Mouse (Mus musculus) hindbrain, embryonic 12.5 days (tissue): Measurements from ENCODE around the gene Tmem120a. TPM values are rescaled to one million over a fixed set of nuclear protein-coding genes. Genes with fewer than 3 reads are reported as not detected.

Experiments
- ATAC-seq: fragments of 200-750 bp; cut with Nextera tagmentation; 2 replicates; pipeline ENCODE4 v1.8.0; 2017; ENCODE audit warnings: moderate TSS enrichment; ENCODE audit not compliant: low FRiP score
- H3K27ac ChIP-seq: fragments of 300-500 bp; sonication (generic); 2 replicates; pipeline ENCODE4 v1.5.1; 2016; ENCODE audit warnings: mild to moderate bottlenecking
- H3K27me3 ChIP-seq: fragments of 300-500 bp; sonication (generic); 2 replicates; pipeline ENCODE4 v1.6.1; 2016; ENCODE audit warnings: mild to moderate bottlenecking
- H3K36me3 ChIP-seq: fragments of 300-500 bp; sonication (generic); 2 replicates; pipeline ENCODE4 v1.6.1; 2016; ENCODE audit warnings: mild to moderate bottlenecking
- H3K4me1 ChIP-seq: fragments of 300-500 bp; sonication (generic); 2 replicates; pipeline ENCODE4 v1.6.1; 2016
- H3K4me2 ChIP-seq: fragments of 300-500 bp; sonication (generic); replicated peaks from 2 replicates; pipeline ENCODE4 v1.6.1; 2016; ENCODE audit warnings: mild to moderate bottlenecking
- H3K4me3 ChIP-seq: fragments of 300-500 bp; sonication (generic); 2 replicates; pipeline ENCODE4 v1.5.1; 2016; ENCODE audit warnings: mild to moderate bottlenecking
- H3K9ac ChIP-seq: fragments of 300-500 bp; sonication (generic); 2 replicates; pipeline ENCODE4 v1.6.1; 2016; ENCODE audit warnings: mild to moderate bottlenecking, moderate library complexity
- H3K9me3 ChIP-seq: fragments of 300-500 bp; sonication (generic); replicated peaks from 2 replicates; pipeline ENCODE4 v1.6.1; 2016; ENCODE audit warnings: mild to moderate bottlenecking
- WGBS: fragments of 180-500 bp; shearing (Covaris S2); methylation state at CpG from one replicate; pipeline ENCODE4 v1.1.7; 2016; 5-methylcytosine and 5-hydroxymethylcytosine counted together
- polyA plus RNA-seq: library from polyadenylated mRNA; unstranded; fragments of >200 nt; fragmentation: Nextera tagmentation; extraction: Ambion mirVana; gene quantifications from 2 replicates; pipeline ENCODE4 v1.2.1, GENCODE M21; 2016

Gene Tmem120a
- polyA plus RNA-seq, 1 experiment from 2014 or later, result 65.0 TPM

DNA sequence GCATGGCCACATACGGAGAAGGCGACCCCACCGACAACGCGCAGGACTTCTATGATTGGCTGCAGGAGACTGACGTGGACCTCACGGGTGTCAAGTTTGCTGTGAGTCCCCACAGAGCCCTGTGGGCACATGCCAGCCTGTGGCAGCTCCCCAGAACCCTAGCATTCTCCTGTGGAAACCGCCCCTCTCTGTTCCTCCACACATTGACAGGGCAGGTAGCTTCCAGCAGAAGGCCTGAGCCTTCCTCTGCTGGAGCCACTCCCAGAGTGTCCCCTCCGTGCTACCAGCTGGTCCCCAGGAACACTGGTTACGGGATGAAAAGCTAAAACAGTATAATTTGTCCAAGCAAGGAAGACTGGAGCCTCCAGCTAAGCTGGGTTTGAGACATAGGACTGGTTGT, 14.0 kb downstream of the Tmem120a start:
- WGBS, result 94% methylated on average over 10 of the region's 10 CpGs

DNA sequence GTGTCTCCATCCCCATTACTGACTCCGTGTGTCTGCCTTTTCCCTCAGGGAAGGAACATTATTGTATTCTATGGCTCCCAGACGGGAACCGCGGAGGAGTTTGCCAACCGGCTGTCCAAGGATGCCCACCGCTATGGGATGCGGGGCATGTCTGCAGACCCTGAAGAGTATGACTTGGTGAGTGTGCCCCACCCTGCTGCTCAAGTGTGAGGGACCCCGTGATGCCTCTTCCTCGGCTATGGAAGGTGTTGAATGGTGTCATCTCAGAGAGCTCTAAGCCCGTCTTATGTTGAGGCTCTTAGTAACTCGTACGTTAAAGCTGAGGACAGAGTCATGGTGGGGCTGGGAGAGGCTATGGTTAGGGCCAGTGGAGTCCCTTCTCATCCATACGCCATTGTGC, 14.9 kb downstream of the Tmem120a start:
- Histone ChIP-seq H3K27ac (no peak overlapping the region), H3K27me3 (no peaks in the 10 kb centered on the region), H3K4me2 (no peak overlapping the region), H3K9me3 (no peaks in the 10 kb centered on the region), H3K9ac (no peak overlapping the region), H3K4me1 (peaks cover 38% of the 10 kb centered on the region), H3K4me3 (no peak overlapping the region), H3K36me3 (peaks cover 59% of the 10 kb centered on the region)
- WGBS, result 91% methylated on average over 13 of the region's 13 CpGs
- no peak for ATAC-seq

More for the DNA sequence above, 14.0 kb downstream of the Tmem120a start:
- H3K36me3 ChIP-seq, result peaks cover 69% of the 10 kb centered on the region
- no peak overlapping the region for H3K4me3 ChIP-seq
- H3K4me1 ChIP-seq, result peaks cover 29% of the 10 kb centered on the region
- no peak overlapping the region for H3K9ac ChIP-seq
- no peak overlapping the region for H3K4me2 ChIP-seq
- no peak for ATAC-seq
- H3K27me3 ChIP-seq, result no peaks in the 10 kb centered on the region
- no peaks in the 10 kb centered on the region for H3K9me3 ChIP-seq
- H3K27ac ChIP-seq, result no peak overlapping the region

DNA sequence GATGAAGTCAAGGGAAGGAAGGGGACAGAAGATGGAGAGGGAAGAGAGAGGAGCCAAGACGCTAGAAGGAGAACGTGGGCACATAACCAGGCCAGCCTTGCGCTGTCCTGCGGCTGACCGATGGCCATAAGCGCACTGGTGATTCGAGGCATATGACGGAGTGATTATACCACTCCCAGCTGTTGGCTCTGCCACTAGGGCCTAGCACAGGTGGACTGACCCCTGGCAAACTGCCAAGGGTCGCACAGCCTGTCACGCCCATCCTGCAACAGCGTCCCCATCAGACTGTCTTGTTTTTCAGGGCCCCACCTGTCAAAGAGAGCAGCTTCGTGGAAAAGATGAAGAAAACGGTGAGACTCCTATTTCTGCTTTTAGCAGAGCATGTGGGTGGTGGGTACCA, 15.9 kb downstream of the Tmem120a start:
- H3K4me1 ChIP-seq, result peaks cover 48% of the 10 kb centered on the region
- no peaks in the 10 kb centered on the region for H3K27me3 ChIP-seq
- no peaks in the 10 kb centered on the region for H3K9me3 ChIP-seq
- H3K27ac ChIP-seq, result no peak overlapping the region
- 92% methylated on average over 13 of the region's 13 CpGs for WGBS
- H3K4me2 ChIP-seq, result no peak overlapping the region
- H3K36me3 ChIP-seq, result peaks cover 49% of the 10 kb centered on the region
- no peak for ATAC-seq
- no peak overlapping the region for H3K4me3 ChIP-seq
- H3K9ac ChIP-seq, result no peak overlapping the region

DNA sequence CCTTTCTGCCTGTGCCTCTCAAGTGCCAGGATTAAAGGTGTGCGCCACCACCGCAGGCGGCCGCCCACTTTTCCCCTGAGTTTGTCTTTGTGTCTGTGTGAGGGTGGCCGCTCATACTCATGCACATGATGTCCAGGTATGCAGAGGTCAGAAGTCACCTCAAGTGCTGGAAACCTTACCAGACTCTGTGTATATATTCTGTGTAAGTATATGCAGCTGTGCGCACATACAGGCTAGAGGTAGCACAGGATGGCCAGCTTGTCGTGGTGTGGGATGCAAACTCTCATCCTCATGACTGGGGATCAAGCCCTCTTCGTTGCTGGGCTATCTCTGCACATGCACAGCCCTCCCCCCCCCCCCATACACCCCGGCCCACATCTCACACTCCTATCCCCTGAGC, 16.4 kb downstream of the Tmem120a start:
- no peak overlapping the region for H3K9ac ChIP-seq
- no peaks in the 10 kb centered on the region for H3K9me3 ChIP-seq
- H3K36me3 ChIP-seq, result peaks cover 45% of the 10 kb centered on the region
- H3K4me3 ChIP-seq, result no peak overlapping the region
- H3K4me1 ChIP-seq, result peaks cover 53% of the 10 kb centered on the region
- no peaks in the 10 kb centered on the region for H3K27me3 ChIP-seq
- no peak overlapping the region for H3K27ac ChIP-seq
- ATAC-seq, result no peak
- whole genome bisulfite sequencing, result 97% methylated on average over 9 of the region's 9 CpGs
- H3K4me2 ChIP-seq, result no peak overlapping the region

DNA sequence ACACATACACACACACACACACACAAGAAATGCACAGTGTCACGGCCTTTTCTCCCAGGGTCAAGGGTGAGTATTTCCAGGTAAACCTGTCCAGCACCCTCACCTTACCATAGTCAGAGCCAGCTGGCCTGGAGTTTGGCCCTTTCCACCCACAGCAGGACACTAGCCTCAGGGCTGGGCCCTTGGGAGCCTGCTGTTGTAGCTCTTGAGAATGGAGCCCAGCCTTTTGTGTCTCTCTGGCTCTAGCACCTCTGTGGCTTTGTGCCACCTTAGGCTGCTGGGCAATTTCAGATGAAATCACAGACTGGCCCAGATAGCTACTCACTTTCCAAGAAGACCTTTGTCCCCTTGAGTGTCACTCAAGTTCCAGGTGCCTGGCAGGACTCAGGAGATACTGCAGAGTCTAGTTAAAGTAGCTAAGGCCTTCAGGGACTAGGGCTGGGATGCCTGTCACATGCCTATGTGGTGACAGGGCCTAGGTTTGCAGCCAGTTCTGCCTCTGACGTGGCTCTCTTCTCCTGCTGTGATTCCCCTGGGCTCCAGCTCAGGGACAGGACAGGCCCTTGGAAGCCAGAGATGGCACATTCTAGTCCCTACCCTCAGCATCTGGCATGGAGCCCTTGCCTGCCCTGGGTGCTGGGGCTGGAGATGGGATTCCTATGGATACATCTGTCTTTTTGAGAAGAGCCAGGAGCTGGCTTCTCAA, 17.5 kb downstream of the Tmem120a start:
- H3K27me3 ChIP-seq, result no peaks in the 10 kb centered on the region
- 62% methylated on average over 2 of the region's 2 CpGs for WGBS
- H3K27ac ChIP-seq, result peak overlapping the region; percentile 98
- H3K4me1 ChIP-seq, result peaks cover 54% of the 10 kb centered on the region
- peak overlapping the region; percentile 57; the same call in 1 of the 2 replicates for H3K9ac ChIP-seq
- peak overlapping the region; percentile 49 for H3K4me2 ChIP-seq
- H3K9me3 ChIP-seq, result no peaks in the 10 kb centered on the region
- peaks cover 34% of the 10 kb centered on the region for H3K36me3 ChIP-seq
- no peak for ATAC-seq
- peak overlapping the region; percentile 25; the same call in 1 of the 2 replicates for H3K4me3 ChIP-seq

DNA sequence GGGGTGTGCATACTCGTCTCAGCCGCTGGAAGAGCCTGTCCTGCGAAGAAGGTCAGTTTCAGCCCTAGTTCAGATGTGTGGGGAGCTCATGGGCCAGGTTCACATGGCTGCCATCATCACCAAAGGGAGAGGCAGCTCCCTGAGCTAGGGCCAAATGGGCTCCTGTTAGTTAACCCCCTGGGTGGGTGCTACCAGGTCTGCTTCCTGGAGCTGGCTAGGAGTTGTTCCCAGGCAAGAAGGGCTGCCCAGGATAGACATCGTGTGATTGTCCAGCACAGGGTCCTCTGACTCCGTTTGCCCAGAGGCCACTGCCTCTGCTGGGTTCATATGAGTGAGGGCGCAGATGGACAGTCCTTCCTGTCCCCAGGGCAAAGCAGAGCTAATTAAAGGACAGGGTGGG, 18.3 kb downstream of the Tmem120a start:
- Histone ChIP-seq H3K27ac (peak overlapping the region; percentile 98), H3K36me3 (peaks cover 26% of the 10 kb centered on the region), H3K9ac (peak overlapping the region; percentile 57), H3K27me3 (no peaks in the 10 kb centered on the region), H3K4me1 (peaks cover 54% of the 10 kb centered on the region), H3K4me2 (peak overlapping the region; percentile 49), H3K4me3 (peak overlapping the region; percentile 25), H3K9me3 (no peaks in the 10 kb centered on the region)
- ATAC-seq, result no peak; the same call in 1 of the 2 replicates
- 18% methylated on average over 6 of the region's 6 CpGs for WGBS

DNA sequence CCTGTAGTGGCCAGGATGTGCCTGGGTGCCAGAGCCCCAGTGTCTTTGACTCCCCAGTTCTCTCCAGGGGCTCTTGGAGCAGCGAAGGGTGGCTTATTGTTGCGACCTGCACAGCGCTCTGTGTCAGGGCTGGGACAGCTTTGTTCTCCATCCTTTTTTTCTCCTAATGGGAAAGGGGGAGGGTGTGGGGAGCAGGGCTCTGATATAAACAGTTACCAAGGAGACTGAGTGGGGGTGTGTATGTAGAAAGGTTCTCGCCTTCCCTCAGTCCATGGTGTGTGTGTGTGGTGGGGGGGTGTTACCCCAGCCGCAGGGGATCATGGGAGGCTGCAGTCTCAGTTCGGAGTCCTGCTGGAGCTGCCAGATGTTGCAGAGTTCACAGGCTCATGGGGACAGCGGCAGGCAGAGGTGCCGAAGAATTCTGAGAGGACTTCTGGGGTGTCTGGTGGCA, 18.8 kb downstream of the Tmem120a start:
- peak overlapping the region; percentile 49 for H3K4me2 ChIP-seq
- peaks cover 20% of the 10 kb centered on the region for H3K36me3 ChIP-seq
- H3K4me1 ChIP-seq, result peaks cover 54% of the 10 kb centered on the region
- 6% methylated on average over 8 of the region's 8 CpGs for WGBS
- H3K27me3 ChIP-seq, result no peaks in the 10 kb centered on the region
- peak overlapping the region; percentile 25 for H3K4me3 ChIP-seq
- no peaks in the 10 kb centered on the region for H3K9me3 ChIP-seq
- peak overlapping the region; percentile 57 for H3K9ac ChIP-seq
- H3K27ac ChIP-seq, result peak overlapping the region; percentile 98
- peak; percentile 92 for ATAC-seq

DNA sequence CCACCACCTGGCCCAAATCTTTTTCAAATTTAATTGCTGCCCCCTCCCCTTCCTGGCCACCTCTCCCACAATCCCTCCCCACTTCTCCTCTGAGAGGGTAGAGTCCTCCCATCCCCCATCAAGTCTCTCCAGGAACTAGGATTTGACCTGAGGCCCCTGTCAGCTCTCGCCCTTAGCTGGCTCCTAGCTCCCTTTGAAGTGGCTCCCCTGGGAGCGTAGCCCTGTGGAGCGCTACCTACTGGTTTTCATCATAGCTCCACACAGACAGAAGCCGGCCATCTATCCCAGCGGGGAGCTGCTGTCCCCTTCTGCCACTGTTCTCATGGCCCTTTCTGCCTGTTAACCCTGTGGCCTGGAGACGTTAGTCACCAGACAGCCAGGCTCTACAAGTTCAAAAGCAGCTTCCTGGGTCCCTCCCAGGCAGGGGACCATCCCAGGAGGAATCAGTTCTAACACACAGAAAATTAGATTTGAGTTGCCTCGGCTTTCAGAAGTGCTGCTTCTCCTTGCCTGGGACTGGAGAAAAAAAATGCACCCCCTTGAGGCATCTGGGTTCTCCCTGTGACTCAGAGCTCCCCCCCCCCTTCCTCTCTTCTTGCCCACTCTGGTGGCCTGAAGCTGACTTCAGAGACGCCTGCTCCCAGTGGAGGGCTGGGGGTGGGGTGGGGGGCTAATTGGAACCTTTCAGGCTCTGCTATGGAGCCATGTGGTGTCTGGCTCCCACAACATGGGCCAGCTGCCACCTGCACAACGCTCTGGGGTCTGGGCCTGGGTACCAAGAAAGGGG, 19.5 kb downstream of the Tmem120a start:
- Histone ChIP-seq H3K9ac (peak overlapping the region; percentile 57), H3K4me3 (peak overlapping the region; percentile 25), H3K36me3 (peaks cover 15% of the 10 kb centered on the region), H3K27ac (peak overlapping the region; percentile 98), H3K27me3 (no peaks in the 10 kb centered on the region), H3K9me3 (no peaks in the 10 kb centered on the region), H3K4me2 (peak overlapping the region; percentile 49), H3K4me1 (peaks cover 54% of the 10 kb centered on the region)
- WGBS, result 5% methylated on average over 9 of the region's 9 CpGs
- peak; percentile 86 for ATAC-seq

DNA sequence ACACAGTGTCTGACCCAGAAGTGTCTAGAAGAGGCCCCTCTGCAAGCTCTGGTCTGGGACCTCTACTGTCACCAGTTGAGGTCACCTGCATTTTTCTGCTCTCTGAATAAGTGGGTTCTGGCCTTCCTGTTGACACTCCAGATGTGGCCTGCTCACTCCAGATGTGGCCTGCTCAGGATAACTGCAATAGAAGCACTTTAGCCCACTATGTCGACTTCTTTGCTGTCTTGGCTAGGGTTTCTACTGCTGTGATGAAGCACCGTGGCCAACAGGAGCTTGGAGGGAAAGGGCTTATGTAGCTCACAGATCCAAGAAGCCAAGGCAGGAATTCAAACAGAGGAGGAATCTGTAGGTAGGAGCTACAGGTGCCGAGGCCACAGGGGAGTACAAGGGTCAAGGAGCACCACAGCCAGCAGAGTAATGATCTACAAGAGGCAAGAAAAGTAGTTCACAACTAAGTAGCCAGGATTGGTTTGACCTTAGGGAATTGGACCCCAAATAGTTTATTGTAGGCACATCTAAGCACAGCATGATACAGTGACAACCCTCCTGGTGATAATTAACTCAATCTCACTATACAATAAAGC, 21.0 kb downstream of the Tmem120a start:
- H3K4me1 ChIP-seq, result peaks cover 54% of the 10 kb centered on the region

DNA sequence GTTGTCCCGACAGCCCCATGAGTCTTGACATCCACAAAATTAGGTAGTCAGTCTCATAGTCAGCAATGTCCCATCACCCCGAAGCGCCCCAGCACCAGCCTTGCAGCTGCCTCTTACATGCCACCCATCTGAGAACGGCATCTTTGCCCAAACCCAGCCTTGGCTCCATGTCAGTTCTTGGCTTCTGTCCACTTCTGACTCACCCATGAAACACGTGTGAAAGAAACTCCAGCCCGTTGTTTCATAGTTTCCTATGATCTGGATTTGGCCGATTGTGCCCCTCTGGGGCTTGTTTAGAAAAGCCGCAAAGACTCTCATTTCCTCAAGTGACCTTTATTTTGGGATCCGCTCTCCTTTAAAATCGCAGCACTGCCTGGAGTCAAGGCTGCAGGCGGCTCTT, 22.1 kb downstream of the Tmem120a start:
- Histone ChIP-seq H3K4me2 (no peak overlapping the region), H3K4me1 (peaks cover 43% of the 10 kb centered on the region), H3K36me3 (peaks cover 18% of the 10 kb centered on the region), H3K4me3 (no peak overlapping the region), H3K9me3 (no peaks in the 10 kb centered on the region), H3K9ac (no peak overlapping the region), H3K27ac (no peak overlapping the region), H3K27me3 (no peaks in the 10 kb centered on the region)
- no peak for ATAC-seq
- 91% methylated on average over 11 of the region's 11 CpGs for WGBS

More for the DNA sequence above, 21.0 kb downstream of the Tmem120a start:
- WGBS, result 73% methylated on average over 3 of the region's 3 CpGs
- no peak overlapping the region for H3K4me3 ChIP-seq
- H3K27me3 ChIP-seq, result no peaks in the 10 kb centered on the region
- no peak for ATAC-seq
- H3K36me3 ChIP-seq, result peaks cover 8% of the 10 kb centered on the region
- H3K9me3 ChIP-seq, result no peaks in the 10 kb centered on the region
- no peak overlapping the region for H3K4me2 ChIP-seq
- H3K9ac ChIP-seq, result no peak overlapping the region
- 0 out of 2 replicates have a peak overlapping the region, but pooled peaks have one; percentile 98 for H3K27ac ChIP-seq

DNA sequence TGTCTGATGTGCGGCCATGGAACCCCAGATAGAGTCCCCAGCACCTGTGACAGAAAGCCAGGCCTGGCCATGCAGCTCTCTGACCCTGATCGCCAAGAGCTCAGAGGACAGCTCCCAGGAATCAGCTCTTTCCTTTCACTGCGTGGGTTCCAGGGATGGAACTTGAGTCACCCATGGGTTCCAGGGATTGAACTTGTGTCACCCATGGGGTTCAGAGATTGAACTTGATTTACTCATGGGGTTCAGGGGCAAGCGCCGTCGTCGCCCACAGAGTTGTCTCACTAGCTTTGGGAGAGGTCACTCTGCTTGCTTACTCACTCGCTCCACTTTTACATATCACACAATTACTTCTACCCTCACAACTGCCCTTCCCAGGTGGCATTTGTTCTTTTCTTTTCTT, 23.2 kb downstream of the Tmem120a start:
- H3K9me3 ChIP-seq, result no peaks in the 10 kb centered on the region
- 91% methylated on average over 8 of the region's 8 CpGs for whole genome bisulfite sequencing
- H3K4me1 ChIP-seq, result peaks cover 33% of the 10 kb centered on the region
- no peak overlapping the region for H3K9ac ChIP-seq
- H3K36me3 ChIP-seq, result peaks cover 29% of the 10 kb centered on the region
- ATAC-seq, result no peak
- H3K27ac ChIP-seq, result no peak overlapping the region
- no peaks in the 10 kb centered on the region for H3K27me3 ChIP-seq
- no peak overlapping the region for H3K4me3 ChIP-seq
- no peak overlapping the region for H3K4me2 ChIP-seq

DNA sequence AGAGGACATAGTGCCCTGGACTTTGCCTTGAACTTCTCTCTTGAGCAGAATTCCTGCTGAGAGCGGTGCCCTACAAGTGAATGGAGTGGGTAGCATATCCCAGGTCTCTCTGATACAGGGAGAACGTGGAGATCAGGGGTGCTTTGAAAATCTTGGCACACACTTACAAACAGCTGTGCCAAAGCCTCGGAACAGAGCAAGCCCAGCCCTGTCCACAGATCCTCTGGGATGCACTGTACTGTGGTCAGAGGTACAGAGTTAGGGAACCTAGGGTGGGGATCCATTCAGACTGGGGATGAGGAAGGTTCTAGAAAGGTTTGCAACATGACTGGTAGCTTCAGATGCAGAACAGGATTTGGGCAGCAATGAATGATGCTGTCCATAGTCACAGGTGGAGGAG, 24.1 kb downstream of the Tmem120a start:
- H3K36me3 ChIP-seq, result peaks cover 32% of the 10 kb centered on the region
- H3K4me1 ChIP-seq, result peaks cover 23% of the 10 kb centered on the region
- no peaks in the 10 kb centered on the region for H3K27me3 ChIP-seq
- no peaks in the 10 kb centered on the region for H3K9me3 ChIP-seq
- no peak overlapping the region for H3K9ac ChIP-seq
- H3K4me3 ChIP-seq, result no peak overlapping the region
- WGBS, result 96% methylated on average over 3 of the region's 3 CpGs
- H3K27ac ChIP-seq, result no peak overlapping the region
- ATAC-seq, result no peak
- H3K4me2 ChIP-seq, result no peak overlapping the region
